Mouse (Mus musculus) cortical plate, adult 2 months (tissue): ENCODE results near the gene Ppt1.

ENCODE experiments used
- CTCF ChIP-seq: fragments of 200-500 bp; IDR thresholded peaks from 2 replicates; pipeline ENCODE4 v1.5.1; 2011; ENCODE audit warnings: mild to moderate bottlenecking, control low read depth, low read length; ENCODE audit not compliant: insufficient read depth; ENCODE audit errors: extremely low read depth
- POLR2A ChIP-seq: fragments of 200-500 bp; IDR thresholded peaks from 2 replicates; pipeline ENCODE4 v1.6.1; 2011; ENCODE audit warnings: mild to moderate bottlenecking, low read length, control low read depth; ENCODE audit not compliant: insufficient read depth; ENCODE audit errors: extremely low read depth

- no peak for TF ChIP-seq CTCF
- TF ChIP-seq POLR2A: no peak
Measured at GRCm38 (mm10) chr4:122892157-122892556, 56.1 kb downstream of the Ppt1 start.
